Mouse (Mus musculus) lung, postnatal 36 days (tissue): ENCODE results near the gene Il12b.
A peak's percentile ranks its signal among the peaks of the same experiment; 100 is the strongest.

ENCODE experiments used
- DNase-seq: peaks from one replicate; pipeline ENCODE4 v3.0.0; 2022; ENCODE audit warnings: mixed read lengths

Gene Il12b

GRCm38 (mm10) chr11:44399763-44400162 lies at the start of gene Il12b:
Gene Il12b (plus strand): TSS chr11:44400063.
- no peak for DNase-seq

GRCm38 (mm10) chr11:44354860-44355470 lies 44.9 kb upstream of the Il12b start:
- no peak for DNase-seq

- DNase-seq: no peak
Measured at GRCm38 (mm10) chr11:44356171-44356570, 43.7 kb upstream of the Il12b start.

- peak; percentile 8 for DNase-seq
Measured at GRCm38 (mm10) chr11:44364536-44364935, 35.3 kb upstream of the Il12b start.

- peak; percentile 47 for DNase-seq
Measured at GRCm38 (mm10) chr11:44367711-44368110, 32.2 kb upstream of the Il12b start.

- no peak for DNase-seq
Measured at GRCm38 (mm10) chr11:44372856-44373255, 27.0 kb upstream of the Il12b start.

- no peak for DNase-seq
Measured at GRCm38 (mm10) chr11:44377879-44378278, 22.0 kb upstream of the Il12b start.

- DNase-seq: no peak
Measured at GRCm38 (mm10) chr11:44380432-44381051, 19.3 kb upstream of the Il12b start.

- no peak for DNase-seq
Measured at GRCm38 (mm10) chr11:44382200-44382599, 17.7 kb upstream of the Il12b start.

GRCm38 (mm10) chr11:44387031-44387430 lies 12.8 kb upstream of the Il12b start:
- DNase-seq: no peak

GRCm38 (mm10) chr11:44389993-44390701 lies 9.7 kb upstream of the Il12b start:
- DNase-seq: no peak

- peak; percentile 46 for DNase-seq
Measured at GRCm38 (mm10) chr11:44393101-44393810, 6.6 kb upstream of the Il12b start.

- DNase-seq: no peak
Measured at GRCm38 (mm10) chr11:44395401-44395800, 4.5 kb upstream of the Il12b start.

- no peak for DNase-seq
Measured at GRCm38 (mm10) chr11:44397551-44397950, 2.3 kb upstream of the Il12b start.

GRCm38 (mm10) chr11:44398356-44398755 lies 1.5 kb upstream of the Il12b start:
- no peak for DNase-seq

- peak; percentile 89 for DNase-seq
Measured at GRCm38 (mm10) chr11:44398782-44399225, 1.1 kb upstream of the Il12b start.

- peak; percentile 26 for DNase-seq
Measured at GRCm38 (mm10) chr11:44401635-44402548, 2.0 kb downstream of the Il12b start.

GRCm38 (mm10) chr11:44405113-44405512 lies 5.2 kb downstream of the Il12b start:
- no peak for DNase-seq

- no peak for DNase-seq
Measured at GRCm38 (mm10) chr11:44405961-44406360, 6.1 kb downstream of the Il12b start.

- no peak for DNase-seq
Measured at GRCm38 (mm10) chr11:44406457-44406856, 6.6 kb downstream of the Il12b start.

GRCm38 (mm10) chr11:44408626-44409025 lies 8.8 kb downstream of the Il12b start:
- DNase-seq: no peak

- no peak for DNase-seq
Measured at GRCm38 (mm10) chr11:44410413-44410812, 10.6 kb downstream of the Il12b start.
